ENCODE assay signal across 30 mouse cellular contexts in the genomic region with DNA sequence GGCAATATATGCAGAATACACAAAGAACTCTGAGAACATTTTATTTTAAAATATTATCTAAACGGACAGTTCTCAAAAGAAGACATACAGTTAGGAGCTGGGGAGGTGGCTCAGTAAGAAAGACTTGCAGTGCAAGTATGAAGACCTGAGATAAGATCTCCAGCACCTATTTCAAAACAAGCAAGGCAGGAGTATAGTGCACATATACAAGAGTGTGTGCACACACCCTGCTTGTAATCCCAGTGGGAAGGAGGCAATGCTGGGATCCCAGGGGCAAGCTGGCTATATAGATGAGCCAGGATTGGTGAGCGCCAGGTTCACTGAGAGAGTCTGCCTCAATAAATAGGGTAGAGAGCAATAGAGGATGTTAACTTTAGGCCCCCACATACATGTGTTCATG.
"Had no signal": no experiment of that assay in that cellular context is flagged by ENCODE, and none has a peak within 500 bp of the region (broad histone marks: within the 10 kb centered on the region; RNA-seq: fewer than 3 reads in every experiment).

No protein-coding gene starts in this region.

- H3K9me3 ChIP-seq: limb, embryonic 10.5 days; limb, embryonic 15.5 days; liver, embryonic 12.5 days; liver, embryonic 13.5 days; liver, embryonic 15.5 days; lung, embryonic 15.5 days; megakaryocyte, embryonic 14.5 days; midbrain, embryonic 15.5 days had no signal

- H3K9ac ChIP-seq: limb, embryonic 12.5 days; limb, embryonic 13.5 days; limb, embryonic 15.5 days; liver, embryonic 12.5 days; liver, embryonic 13.5 days; liver, embryonic 14.5 days; liver, embryonic 15.5 days; lung, embryonic 14.5 days; lung, embryonic 15.5 days; midbrain, embryonic 12.5 days; midbrain, embryonic 13.5 days; midbrain, embryonic 15.5 days; neural tube, embryonic 12.5 days had no signal

- H3K4me1 ChIP-seq: limb, embryonic 12.5 days; limb, embryonic 13.5 days; limb, embryonic 15.5 days; liver, embryonic 13.5 days; liver, embryonic 15.5 days; midbrain, embryonic 12.5 days; midbrain, embryonic 13.5 days; midbrain, embryonic 15.5 days; neural tube, embryonic 12.5 days had no signal

- H3K27me3 ChIP-seq: limb, embryonic 12.5 days; limb, embryonic 13.5 days; limb, embryonic 15.5 days; liver, embryonic 12.5 days; liver, embryonic 13.5 days; liver, embryonic 15.5 days; lung, embryonic 15.5 days; midbrain, embryonic 12.5 days; midbrain, embryonic 13.5 days; midbrain, embryonic 15.5 days; neural tube, embryonic 12.5 days had no signal

- H3K4me2 ChIP-seq: limb, embryonic 12.5 days; limb, embryonic 13.5 days; limb, embryonic 15.5 days; liver, embryonic 11.5 days; liver, embryonic 12.5 days; liver, embryonic 13.5 days; liver, embryonic 15.5 days; lung, embryonic 14.5 days; lung, embryonic 15.5 days; midbrain, embryonic 11.5 days; midbrain, embryonic 12.5 days; midbrain, embryonic 13.5 days; midbrain, embryonic 15.5 days; neural tube, embryonic 12.5 days had no signal

- H3K4me3 ChIP-seq: limb, embryonic 10.5 days; limb, embryonic 12.5 days; limb, embryonic 13.5 days; limb, embryonic 15.5 days; liver, embryonic 12.5 days; liver, embryonic 13.5 days; liver, embryonic 15.5 days; lung, embryonic 15.5 days; megakaryocyte, embryonic 14.5 days; midbrain, embryonic 10.5 days; midbrain, embryonic 12.5 days; midbrain, embryonic 13.5 days; midbrain, embryonic 15.5 days; myocyte; neural tube, embryonic 12.5 days had no signal

- ATAC-seq: liver, embryonic 12.5 days; lung, postnatal 0 days; midbrain, embryonic 13.5 days; midbrain, embryonic 15.5 days; midbrain, embryonic 16.5 days had no signal

- H3K27ac ChIP-seq: limb, embryonic 10.5 days; limb, embryonic 12.5 days; limb, embryonic 13.5 days; limb, embryonic 15.5 days; liver, embryonic 12.5 days; liver, embryonic 13.5 days; liver, embryonic 14.5 days; liver, embryonic 15.5 days; lung, embryonic 15.5 days; macrophage; midbrain, embryonic 10.5 days; midbrain, embryonic 12.5 days; midbrain, embryonic 13.5 days; midbrain, embryonic 15.5 days; neural tube, embryonic 12.5 days had no signal

- H3K36me3 ChIP-seq: lung, embryonic 15.5 days; midbrain, embryonic 15.5 days; neural tube, embryonic 12.5 days had no signal

- DNase-seq: left cerebral cortex, postnatal 4 days; liver, embryonic 13.5 days; lung, adult 18-20 months; lung, adult 2 months; lung, embryonic 14.5 days; lung, postnatal 10 days; lung, postnatal 14 days; lung, postnatal 36 days; lung, postnatal 4 days; midbrain, embryonic 14.5 days had no signal
